Mouse (Mus musculus) CH12.LX (cell line): ENCODE results near the gene Smdt1. TPM values are rescaled to one million over a fixed set of nuclear protein-coding genes. Genes with fewer than 3 reads are reported as not detected.

Experiments used
- DNase-seq: peaks from one replicate; pipeline ENCODE4 v3.0.0-alpha.2; 2013; ENCODE audit errors: extremely low read depth
- H3K27ac ChIP-seq: 2 replicates; pipeline ENCODE4 v1.5.1; 2012; ENCODE audit warnings: low read depth, mild to moderate bottlenecking, control low read depth, moderate library complexity; ENCODE audit not compliant: insufficient read depth
- H3K27me3 ChIP-seq: replicated peaks from 2 replicates; pipeline ENCODE3; 2012; ENCODE audit warnings: inconsistent platforms
- H3K36me3 ChIP-seq, 2 experiments: replicated peaks in 1 of 2; 2 replicates each; pipeline versions ENCODE3 to v1.6.1; 2012; ENCODE audit warnings: inconsistent platforms in 1 of 2, low read length in 1 of 2, mild to moderate bottlenecking in 1 of 2, mixed read lengths in 1 of 2, moderate library complexity in 1 of 2; ENCODE audit not compliant: control insufficient read depth in 1 of 2, insufficient read depth in 1 of 2
- H3K4me1 ChIP-seq, 2 experiments: 2 replicates each; pipeline ENCODE4 v1.6.1; 2012; ENCODE audit warnings: inconsistent platforms in 1 of 2, moderate library complexity in 1 of 2; ENCODE audit not compliant: insufficient read depth in 2 of 2, control insufficient read depth in 1 of 2
- H3K4me2 ChIP-seq: 2 replicates; pipeline ENCODE4 v1.6.1; 2012; ENCODE audit warnings: low read depth, mild to moderate bottlenecking, control low read depth; ENCODE audit not compliant: poor library complexity, insufficient read depth, severe bottlenecking
- H3K4me3 ChIP-seq, 3 experiments: fragments of 150-350 bp in 1 of 3; sonication (generic) in 1 of 3; replicated peaks in 1 of 3; 2 replicates each; pipeline versions ENCODE3 to v1.5.1; 2011 to 2012; ENCODE audit warnings: low read depth in 2 of 3, low read length in 2 of 3, mild to moderate bottlenecking in 2 of 3, moderate library complexity in 2 of 3, control low read depth in 1 of 3, improper control_type of control experiment in 1 of 3, inconsistent platforms in 1 of 3, mixed read lengths in 1 of 3; ENCODE audit not compliant: poor library complexity in 1 of 3
- H3K79me2 ChIP-seq: replicated peaks from 2 replicates; pipeline ENCODE4 v1.6.1; 2012; ENCODE audit warnings: mild to moderate bottlenecking, moderate library complexity; ENCODE audit not compliant: control insufficient read depth, poor library complexity, insufficient read depth, severe bottlenecking; ENCODE audit errors: extremely low read depth
- H3K9ac ChIP-seq: 2 replicates; pipeline ENCODE4 v1.6.1; 2012; ENCODE audit warnings: low read depth, mild to moderate bottlenecking, control low read depth, moderate library complexity; ENCODE audit not compliant: insufficient read depth
- H3K9me3 ChIP-seq: replicated peaks from 2 replicates; pipeline ENCODE3; 2012; ENCODE audit warnings: low read length, inconsistent platforms, mixed read lengths
- BHLHE40 ChIP-seq: IDR thresholded peaks from 2 replicates; pipeline ENCODE4 v1.6.1; 2011; ENCODE audit warnings: mild to moderate bottlenecking, low read depth, low read length, improper control_type of control experiment
- E2F4 ChIP-seq: IDR thresholded peaks from 2 replicates; pipeline ENCODE4 v1.6.1; 2011; ENCODE audit warnings: low read depth, low read length, improper control_type of control experiment; ENCODE audit not compliant: insufficient replicate concordance
- EP300 ChIP-seq: IDR thresholded peaks from 2 replicates; pipeline ENCODE4 v1.6.1; 2011; ENCODE audit warnings: low read length, improper control_type of control experiment
- ETS1 ChIP-seq: conservative IDR thresholded peaks from 2 replicates; pipeline ENCODE4 v1.6.1; 2012; ENCODE audit warnings: low read depth, mild to moderate bottlenecking, inconsistent platforms, low read length, improper control_type of control experiment, moderate library complexity
- GABPA ChIP-seq: IDR thresholded peaks from 2 replicates; pipeline ENCODE4 v1.6.1; 2012; ENCODE audit warnings: low read depth, low read length, improper control_type of control experiment, inconsistent platforms; ENCODE audit not compliant: insufficient replicate concordance
- HCFC1 ChIP-seq: IDR thresholded peaks from 2 replicates; pipeline ENCODE4 v1.6.1; 2012; ENCODE audit warnings: low read depth, mild to moderate bottlenecking, inconsistent platforms, low read length, improper control_type of control experiment
- IRF4 ChIP-seq: IDR thresholded peaks from 2 replicates; pipeline ENCODE4 v1.6.1; 2014; ENCODE audit warnings: low read depth, mild to moderate bottlenecking, inconsistent platforms, low read length, improper control_type of control experiment
- JUN ChIP-seq: IDR thresholded peaks from 2 replicates; pipeline ENCODE4 v1.6.1; 2011; ENCODE audit warnings: low read depth, mild to moderate bottlenecking, low read length, improper control_type of control experiment, moderate library complexity; ENCODE audit not compliant: insufficient read depth
- JUND ChIP-seq: conservative IDR thresholded peaks from 2 replicates; pipeline ENCODE4 v1.6.1; 2011; ENCODE audit warnings: low read depth, low read length, improper control_type of control experiment
- MAX ChIP-seq: IDR thresholded peaks from 2 replicates; pipeline ENCODE4 v1.6.1; 2011; ENCODE audit warnings: low read length, improper control_type of control experiment
- MAZ ChIP-seq: IDR thresholded peaks from 2 replicates; pipeline ENCODE4 v1.6.1; 2012; ENCODE audit warnings: low read depth, mild to moderate bottlenecking, inconsistent platforms, low read length, improper control_type of control experiment, moderate library complexity
- MYC ChIP-seq: IDR thresholded peaks from 2 replicates; pipeline ENCODE4 v1.6.1; 2011; ENCODE audit warnings: low read depth, mild to moderate bottlenecking, improper control_type of control experiment, low read length
- NRF1 ChIP-seq: IDR thresholded peaks from 2 replicates; pipeline ENCODE4 v1.6.1; 2014; ENCODE audit warnings: low read depth, mild to moderate bottlenecking, inconsistent platforms, low read length, improper control_type of control experiment, moderate library complexity
- POLR2AphosphoS2 ChIP-seq: IDR thresholded peaks from 2 replicates; pipeline ENCODE4 v1.6.1; 2011; ENCODE audit warnings: low read depth, low read length, improper control_type of control experiment
- SIN3A ChIP-seq: IDR thresholded peaks from 2 replicates; pipeline ENCODE4 v1.6.1; 2012; ENCODE audit warnings: low read length, improper control_type of control experiment, inconsistent platforms
- SMC3 ChIP-seq: IDR thresholded peaks from 2 replicates; pipeline ENCODE4 v1.6.1; 2011; ENCODE audit warnings: low read depth, low read length, improper control_type of control experiment
- UBTF ChIP-seq: IDR thresholded peaks from 2 replicates; pipeline ENCODE4 v1.6.1; 2012; ENCODE audit warnings: low read depth, mild to moderate bottlenecking, inconsistent platforms, low read length, improper control_type of control experiment, moderate library complexity
- ZC3H11A ChIP-seq: IDR thresholded peaks from 2 replicates; pipeline ENCODE4 v1.6.1; 2012; ENCODE audit warnings: low read depth, mild to moderate bottlenecking, inconsistent platforms, low read length, improper control_type of control experiment
- ZKSCAN1 ChIP-seq: IDR thresholded peaks from 2 replicates; pipeline ENCODE4 v1.6.1; 2012; ENCODE audit warnings: low read depth, inconsistent platforms, low read length, improper control_type of control experiment, borderline replicate concordance
- ZNF384 ChIP-seq: IDR thresholded peaks from 2 replicates; pipeline ENCODE4 v1.6.1; 2012; ENCODE audit warnings: low read depth, low read length, improper control_type of control experiment, inconsistent platforms
- dilution Hi-C: fragments of 300-500 bp; cut with MboI; formaldehyde crosslinking; loops from 2 replicates; pipeline ENCODE4 v1.14.3; 2020; ENCODE audit warnings: low sequenced_read_pairs; ENCODE audit not compliant: extremely low pct_unique_long_range_greater_than_20kb, extremely low pct_ligation_motif_present
- in situ Hi-C: fragments of 300-500 bp; cut with MboI; formaldehyde crosslinking; loops from 3 replicates; pipeline ENCODE4 v1.14.3; 2019; ENCODE audit warnings: low sequenced_read_pairs, low pct_ligation_motif_present, low pct_unique_long_range_greater_than_20kb, mixed read lengths
- polyA plus RNA-seq: library from polyadenylated mRNA; unstranded; fragments of >175 nt; gene quantifications from 2 replicates; pipeline ENCODE4 v1.2.1, GENCODE M21; 2012; ENCODE audit warnings: low read depth; ENCODE audit not compliant: insufficient read length
- total RNA-seq, 2 experiments: library from RNA; depleted of rRNA; stranded (reverse); fragments of 300-350 nt in 1 of 2; fragments of >200 nt in 1 of 2; gene quantifications; 2 replicates each; pipeline ENCODE4 v1.2.3; 2012 to 2014

Smdt1 gene
- total and polyA plus RNA-seq, 3 experiments: 112 to 171 (median 138) TPM

GRCm38 (mm10) chr15:82339634-82340254 lies 985 bp downstream of the Smdt1 start:
- Histone ChIP-seq H3K4me3 (no peak overlapping the region), H3K4me2 (no peak overlapping the region), H3K79me2 (no peaks in the 10 kb centered on the region), H3K9me3 (no peaks in the 10 kb centered on the region), H3K9ac (no peak overlapping the region), H3K27ac (no peak overlapping the region), H3K36me3 (peaks cover 16 to 24% of the 10 kb centered on the region in 2 experiments), H3K27me3 (peaks cover 27% of the 10 kb centered on the region), H3K4me1 (peaks cover 4 to 9% of the 10 kb centered on the region in 2 experiments; a peak in 3 of 4 replicates)
- dilution Hi-C loops: no loop called here
- TF ChIP-seq SIN3A (no peak), POLR2AphosphoS2 (no peak)
- no peak for DNase-seq
- in situ Hi-C loops: no loop called here

GRCm38 (mm10) chr15:82340414-82341035 lies 1.8 kb downstream of the Smdt1 start:
- dilution Hi-C loops: no loop called here
- TF ChIP-seq EP300: no peak
- TF ChIP-seq ZNF384: no peak
- TF ChIP-seq ZKSCAN1: no peak
- no peak for TF ChIP-seq UBTF
- TF ChIP-seq JUN: no peak
- TF ChIP-seq MYC: no peak
- TF ChIP-seq ETS1: no peak
- TF ChIP-seq HCFC1: no peak
- no peak for TF ChIP-seq JUND
- TF ChIP-seq BHLHE40: no peak
- in situ Hi-C loops: no loop called here
- peaks cover 9 to 16% of the 10 kb centered on the region in 2 experiments for H3K36me3 ChIP-seq
- no peak for DNase-seq
- no peak overlapping the region for H3K4me2 ChIP-seq
- no peaks in the 10 kb centered on the region for H3K9me3 ChIP-seq
- no peak overlapping the region for H3K27ac ChIP-seq
- H3K4me1 ChIP-seq: peaks cover 4 to 14% of the 10 kb centered on the region in 2 experiments; a peak in 3 of 4 replicates
- H3K27me3 ChIP-seq: peaks cover 27% of the 10 kb centered on the region
- no peak overlapping the region for H3K9ac ChIP-seq
- no peaks in the 10 kb centered on the region for H3K79me2 ChIP-seq
- H3K4me3 ChIP-seq: no peak overlapping the region

- no peak overlapping the region for H3K4me2 ChIP-seq
- dilution Hi-C loops: no loop called here
- H3K27ac ChIP-seq: no peak overlapping the region
- no peak overlapping the region for H3K4me3 ChIP-seq
- no peak for DNase-seq
- peaks cover 4 to 14% of the 10 kb centered on the region in 2 experiments; a peak in 3 of 4 replicates for H3K4me1 ChIP-seq
- no peaks in the 10 kb centered on the region for H3K79me2 ChIP-seq
- H3K9me3 ChIP-seq: no peaks in the 10 kb centered on the region
- H3K9ac ChIP-seq: no peak overlapping the region
- H3K36me3 ChIP-seq: peaks cover 5 to 11% of the 10 kb centered on the region in 2 experiments
- TF ChIP-seq MAZ (no peak), ZC3H11A (no peak), NRF1 (no peak), SIN3A (no peak), ZNF384 (no peak), GABPA (no peak), SMC3 (no peak), IRF4 (no peak), E2F4 (no peak), EP300 (no peak), MAX (no peak)
- TF ChIP-seq, all 38 proteins: peak for 0
- H3K27me3 ChIP-seq: peaks cover 27% of the 10 kb centered on the region
- in situ Hi-C loops: no loop called here
These were observed 2.3 kb downstream of the Smdt1 start for GRCm38 (mm10) chr15:82341036-82341501.
